ENCODE assay signal across 25 mouse cellular contexts in genomic region chr16:92862430-92862829, GRCm38 (mm10). TPM values are rescaled to one million over a fixed set of nuclear protein-coding genes. Genes with fewer than 3 reads are reported as not detected.
DNase-seq lines count a peak whose midpoint lies in the region; ATAC-seq and TF ChIP-seq lines count a peak whose summit lies in the region.
"Had no signal": no experiment of that assay in that cellular context is flagged by ENCODE, and none has a peak within 500 bp of the region (broad histone marks: within the 10 kb centered on the region; RNA-seq: fewer than 3 reads in every experiment).

No protein-coding gene starts in this region.

- no peak overlapping the region for H3K9ac ChIP-seq in midbrain, embryonic 13.5 days (replicated peaks)
- H3K9ac ChIP-seq: embryonic facial prominence, embryonic 13.5 days; embryonic facial prominence, embryonic 15.5 days; forebrain, embryonic 12.5 days had no signal

- no peak for TF ChIP-seq CTCF in testis, adult 2 months (IDR thresholded peaks at IDR 0.05; ENCODE audit: control insufficient read depth, insufficient read depth, insufficient replicate concordance, low read depth, low read length)

- no peaks in the 10 kb centered on the region for H3K9me3 ChIP-seq in midbrain, embryonic 13.5 days
- H3K9me3 ChIP-seq: embryonic facial prominence, embryonic 13.5 days; embryonic facial prominence, embryonic 15.5 days; forebrain, embryonic 10.5 days; forebrain, embryonic 12.5 days; G1E had no signal

- no peaks in the 10 kb centered on the region for H3K27me3 ChIP-seq in testis, adult 2 months (ENCODE audit: control insufficient read depth, insufficient read depth, low read length)
- no peaks in the 10 kb centered on the region for H3K27me3 ChIP-seq in midbrain, embryonic 13.5 days
- H3K27me3 ChIP-seq: embryonic facial prominence, embryonic 13.5 days; embryonic facial prominence, embryonic 15.5 days; forebrain, embryonic 12.5 days; Patski had no signal

- no peak overlapping the region for H3K27ac ChIP-seq in testis, adult 2 months (ENCODE audit: control insufficient read depth, insufficient read depth, low read depth, low read length)
- H3K27ac ChIP-seq in midbrain, embryonic 13.5 days: no peak overlapping the region
- H3K27ac ChIP-seq: embryonic facial prominence, embryonic 13.5 days; embryonic facial prominence, embryonic 15.5 days; forebrain, embryonic 10.5 days; forebrain, embryonic 12.5 days had no signal

- no peak for TF ChIP-seq POLR2A in testis, adult 2 months (IDR thresholded peaks at IDR 0.05; ENCODE audit: control insufficient read depth, low read depth, low read length)

- H3K4me1 ChIP-seq in testis, adult 2 months (ENCODE audit: control insufficient read depth, insufficient read depth, low read length): no peaks in the 10 kb centered on the region
- no peaks in the 10 kb centered on the region for H3K4me1 ChIP-seq in midbrain, embryonic 13.5 days (replicated peaks)
- H3K4me1 ChIP-seq: embryonic facial prominence, embryonic 13.5 days; embryonic facial prominence, embryonic 15.5 days; forebrain, embryonic 10.5 days; forebrain, embryonic 12.5 days had no signal

- peak overlapping the region; percentile 29 for H3K4me3 ChIP-seq in testis, adult 2 months (ENCODE audit: control insufficient read depth, low read depth, low read length)
- no peak overlapping the region for H3K4me3 ChIP-seq in midbrain, embryonic 13.5 days (replicated peaks)
- H3K4me3 ChIP-seq: embryonic facial prominence, embryonic 13.5 days; embryonic facial prominence, embryonic 15.5 days; erythroblast, embryonic 14.5 days; forebrain, embryonic 10.5 days; forebrain, embryonic 12.5 days had no signal

- WGBS in midbrain, embryonic 13.5 days: 68% methylated on average over 4 of the region's 4 CpGs

- no peak for ATAC-seq in midbrain, embryonic 13.5 days
- ATAC-seq: activated CD4-positive, CD25-positive, alpha-beta regulatory T cell, adult 4 months; forebrain, embryonic 14.5 days; forebrain, embryonic 16.5 days; Patski had no signal

- no peak overlapping the region for H3K4me2 ChIP-seq in midbrain, embryonic 13.5 days (replicated peaks)
- H3K4me2 ChIP-seq: embryonic facial prominence, embryonic 13.5 days; embryonic facial prominence, embryonic 15.5 days; forebrain, embryonic 12.5 days had no signal

- no peak for DNase-seq in testis, postnatal 14 days (ENCODE audit: low spot score)
- peak; percentile 35 for DNase-seq in induced T-regulatory cell, adult 2 months (ENCODE audit: low read depth)
- no peak for DNase-seq in left cerebral cortex, adult 11 months (ENCODE audit: low spot score)
- DNase-seq: adrenal gland, adult 2 months; adrenal gland, postnatal 10 days; adrenal gland, postnatal 25 days; cerebellum, adult 11 months; cerebellum, adult 18-20 months; cerebellum, adult 8-10 months; cerebellum, adult 9-11 months; cerebellum, postnatal 14 days; cerebellum, postnatal 36 days; embryo, embryonic 11 days had no signal

- no peaks in the 10 kb centered on the region for H3K36me3 ChIP-seq in testis, adult 2 months (ENCODE audit: control insufficient read depth, insufficient read depth, low read length)
- H3K36me3 ChIP-seq in midbrain, embryonic 13.5 days: no peaks in the 10 kb centered on the region
- H3K36me3 ChIP-seq: embryonic facial prominence, embryonic 13.5 days; embryonic facial prominence, embryonic 15.5 days; forebrain, embryonic 10.5 days; forebrain, embryonic 12.5 days; G1E had no signal

RNA-seq across cellular contexts. Expression of gene Runx1, which starts 36.5 kb away (rescaled TPM):
- polyA plus RNA-seq in testis, adult 2 months (2012; rRNA removed): 0.38 and 0.62 TPM in 2 replicates
- polyA plus RNA-seq in midbrain, embryonic 13.5 days (2015; fragmentation: Nextera tagmentation; extraction: Ambion mirVana): 0.52 and 1.1 TPM in 2 replicates
